Mouse (Mus musculus) thymus, adult 2 months (tissue): Measurements from ENCODE around the gene Aip. TPM values are rescaled to one million over a fixed set of nuclear protein-coding genes. Genes with fewer than 3 reads are reported as not detected.
A peak's percentile ranks its signal among the peaks of the same experiment; 100 is the strongest.

Experiments used
- DNase-seq: peaks from one replicate; pipeline ENCODE4 v3.0.0; 2021
- H3K27ac ChIP-seq: fragments of 200-500 bp; 2 replicates; pipeline ENCODE4 v1.5.1; 2012; ENCODE audit warnings: low read length, control low read depth; ENCODE audit not compliant: control insufficient read depth, insufficient read depth
- H3K27me3 ChIP-seq: fragments of 200-500 bp; 2 replicates; pipeline ENCODE4 v1.6.1; 2012; ENCODE audit warnings: mild to moderate bottlenecking, low read length, moderate library complexity, mixed read lengths; ENCODE audit not compliant: control insufficient read depth, insufficient read depth
- H3K36me3 ChIP-seq: fragments of 200-500 bp; 2 replicates; pipeline ENCODE4 v1.6.1; 2012; ENCODE audit warnings: mild to moderate bottlenecking, low read length, moderate library complexity; ENCODE audit not compliant: control insufficient read depth, insufficient read depth
- H3K4me1 ChIP-seq: fragments of 200-500 bp; replicated peaks from 2 replicates; pipeline ENCODE4 v1.6.1; 2012; ENCODE audit warnings: low read length; ENCODE audit not compliant: control insufficient read depth, insufficient read depth
- H3K4me3 ChIP-seq: fragments of 200-500 bp; 2 replicates; pipeline ENCODE4 v1.5.1; 2012; ENCODE audit warnings: mild to moderate bottlenecking, low read length, control low read depth, moderate library complexity; ENCODE audit not compliant: control insufficient read depth, insufficient read depth
- CTCF ChIP-seq: fragments of 200-500 bp; IDR thresholded peaks from 2 replicates; pipeline ENCODE4 v1.5.1; 2012; ENCODE audit warnings: mild to moderate bottlenecking, control low read depth, low read length, moderate library complexity, borderline replicate concordance; ENCODE audit not compliant: control insufficient read depth, poor library complexity, insufficient read depth; ENCODE audit errors: extremely low read depth
- POLR2A ChIP-seq: fragments of 200-500 bp; IDR thresholded peaks from 2 replicates; pipeline ENCODE4 v1.6.1; 2012; ENCODE audit warnings: mild to moderate bottlenecking, low read length, control low read depth, moderate library complexity; ENCODE audit not compliant: control insufficient read depth, poor library complexity, insufficient read depth; ENCODE audit errors: extremely low read depth
- WGBS: fragments of 180-500 bp; shearing (Covaris S2); methylation state at CpG from one replicate; pipeline ENCODE4 v1.1.7; 2018; 5-methylcytosine and 5-hydroxymethylcytosine counted together
- polyA plus RNA-seq: library from polyadenylated mRNA; depleted of rRNA; stranded (reverse); fragments of >200 nt; gene quantifications from 2 replicates; pipeline ENCODE4 v1.2.3, GENCODE M21; 2012

Gene Aip
- polyA plus RNA-seq, 1 experiment = 112 TPM

GRCm38 (mm10) chr19:4148819-4149218 lies 23.2 kb upstream of the Aip start:
- peaks cover 11% of the 10 kb centered on the region; the same call in 1 of the 2 replicates for H3K36me3 ChIP-seq
- H3K27me3 ChIP-seq = no peaks in the 10 kb centered on the region
- TF ChIP-seq POLR2A (no peak), CTCF (0 out of 2 replicates have a peak, but pooled peaks have one; percentile 3)
- peaks cover 60% of the 10 kb centered on the region for H3K4me1 ChIP-seq
- peak overlapping the region; percentile 76 for H3K4me3 ChIP-seq
- WGBS = 4% methylated on average over 8 of the region's 8 CpGs
- no peak for DNase-seq
- H3K27ac ChIP-seq = peak overlapping the region; percentile 67; the same call in 1 of the 2 replicates

- peak; percentile 90 for TF ChIP-seq POLR2A
- TF ChIP-seq CTCF = 0 out of 2 replicates have a peak, but pooled peaks have one; percentile 30
- peaks cover 59% of the 10 kb centered on the region for H3K4me1 ChIP-seq
- 1% methylated on average over 32 of the region's 33 CpGs for WGBS
- H3K36me3 ChIP-seq = peaks cover 9% of the 10 kb centered on the region; the same call in 1 of the 2 replicates
- peak within 1 kb of the TSS; percentile 76 for H3K4me3 ChIP-seq
- peak within 1 kb of the TSS; percentile 67; the same call in 1 of the 2 replicates for H3K27ac ChIP-seq
- DNase-seq = peak; percentile 97
- no peaks in the 10 kb centered on the region for H3K27me3 ChIP-seq
These were observed 22.8 kb upstream of the Aip start, which contains the start of gene Coro1b for GRCm38 (mm10) chr19:4148491-4148806. Gene Coro1b (plus strand): TSS chr19:4148619.

- H3K27me3 ChIP-seq = no peaks in the 10 kb centered on the region
- WGBS = 42% methylated on average over 9 of the region's 9 CpGs
- H3K4me3 ChIP-seq = peak overlapping the region; percentile 76
- peaks cover 53% of the 10 kb centered on the region for H3K4me1 ChIP-seq
- TF ChIP-seq POLR2A (no peak), CTCF (no peak)
- no peak for DNase-seq
- H3K27ac ChIP-seq = no peak overlapping the region
- H3K36me3 ChIP-seq = peaks cover 6% of the 10 kb centered on the region; the same call in 1 of the 2 replicates
These were observed 22.3 kb upstream of the Aip start for GRCm38 (mm10) chr19:4147782-4148490.

- no peak overlapping the region; the same call in 1 of the 2 replicates for H3K27ac ChIP-seq
- 64% methylated on average over 3 of the region's 3 CpGs for WGBS
- no peak overlapping the region for H3K4me3 ChIP-seq
- TF ChIP-seq CTCF = no peak
- no peak for TF ChIP-seq POLR2A
- peaks cover 48% of the 10 kb centered on the region for H3K4me1 ChIP-seq
- no peaks in the 10 kb centered on the region for H3K27me3 ChIP-seq
- no peak for DNase-seq
- peaks cover 6% of the 10 kb centered on the region; the same call in 1 of the 2 replicates for H3K36me3 ChIP-seq
These were observed 21.4 kb upstream of the Aip start for GRCm38 (mm10) chr19:4147022-4147405.

- TF ChIP-seq CTCF (no peak), POLR2A (no peak)
- Histone ChIP-seq H3K27ac (no peak overlapping the region), H3K4me3 (no peak overlapping the region), H3K4me1 (peaks cover 48% of the 10 kb centered on the region), H3K27me3 (no peaks in the 10 kb centered on the region), H3K36me3 (peaks cover 6% of the 10 kb centered on the region; the same call in 1 of the 2 replicates)
- WGBS = 88% methylated on average over 12 of the region's 12 CpGs
- DNase-seq = no peak
These were observed 20.8 kb upstream of the Aip start for GRCm38 (mm10) chr19:4146366-4147021.

- peaks cover 48% of the 10 kb centered on the region for H3K4me1 ChIP-seq
These were observed 20.3 kb upstream of the Aip start for GRCm38 (mm10) chr19:4145936-4146335.

More at GRCm38 (mm10) chr19:4145936-4146335, 20.3 kb upstream of the Aip start:
- TF ChIP-seq CTCF (no peak), POLR2A (no peak)
- WGBS = 96% methylated on average over 5 of the region's 5 CpGs
- Histone ChIP-seq H3K36me3 (peaks cover 6% of the 10 kb centered on the region; the same call in 1 of the 2 replicates), H3K27ac (no peak overlapping the region), H3K4me3 (no peak overlapping the region), H3K27me3 (no peaks in the 10 kb centered on the region)
- no peak for DNase-seq
